Mouse (Mus musculus) kidney, adult 2 months (tissue): Measurements from ENCODE around the gene Fyn.

ENCODE experiments used
- CTCF ChIP-seq: fragments of 200-500 bp; conservative IDR thresholded peaks from 2 replicates; pipeline ENCODE4 v1.5.1; 2011; ENCODE audit warnings: low read depth, mild to moderate bottlenecking, control low read depth, low read length, moderate library complexity, mixed read lengths; ENCODE audit not compliant: insufficient read depth, insufficient read length
- POLR2A ChIP-seq: fragments of 200-500 bp; IDR thresholded peaks from one replicate; pipeline ENCODE4 v1.6.1; 2011; ENCODE audit warnings: low read depth, low read length, control low read depth

GRCm38 (mm10) chr10:39377219-39377618 is 8.6 kb downstream of the Fyn start:
- no peak for TF ChIP-seq POLR2A
- no peak for TF ChIP-seq CTCF
